1 mouse cellular context compared by ENCODE assay signal in genomic region chr5:124410808-124411207, GRCm38 (mm10).
A peak's percentile ranks its signal among the peaks of the same experiment; 100 is the strongest.
TF ChIP-seq lines count a peak whose summit lies in the region.

No protein-coding gene starts in this region.

TF ChIP-seq in MEL, 35 proteins besides CTCF, POLR2A, EP300 and RAD21 (continued from another document):
- TF ChIP-seq MYC (IDR thresholded peaks at IDR 0.05; ENCODE audit: low read depth, low read length) (peak; percentile 44; the same call in 1 of the 2 replicates), MYB (IDR thresholded peaks at IDR 0.05; ENCODE audit: low read depth, low read length) (no peak)
